Mouse (Mus musculus): Measurements from ENCODE around the gene Crx.

Crx gene

DNA sequence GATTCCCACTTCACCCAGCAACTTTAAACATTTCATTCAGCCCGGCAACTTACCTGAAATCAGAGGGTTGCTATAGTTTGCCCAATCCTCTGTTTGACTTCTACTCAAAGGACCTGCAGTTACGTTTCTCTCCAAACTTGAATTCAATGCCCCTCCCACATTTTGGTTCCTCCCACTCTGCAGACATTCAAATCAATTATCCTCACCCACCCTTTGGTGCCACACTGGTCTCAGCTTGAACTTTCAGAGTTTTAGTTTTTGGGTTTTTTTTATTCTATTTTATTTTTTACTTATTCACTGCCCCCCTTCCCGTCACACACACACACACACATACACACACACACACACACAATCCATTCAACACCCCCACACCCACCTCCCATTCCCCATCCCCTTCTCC, 40.2 kb downstream of the Crx start, which contains the start of gene Obox6:
Obox6 (minus strand) TSS at position 101 of the 400 bp plus-strand sequence.
- DNase-seq, result no peak
